Mouse (Mus musculus): ENCODE measurements around the gene Snph.
A peak's percentile ranks its signal among the peaks of the same experiment; 100 is the strongest.

The Snph gene

GRCm38 (mm10) chr2:151542323-151543062 lies 89.9 kb downstream of the Snph start, which contains the start of gene Fkbp1a:
TSS of gene Fkbp1a (plus strand) at chr2:151542483.
- DNase-seq (ENCODE audit: low spot score), result peak; percentile 96
